Mouse (Mus musculus): Measurements from ENCODE around the gene Bdkrb2. TPM values are rescaled to one million over a fixed set of nuclear protein-coding genes. Genes with fewer than 3 reads are reported as not detected.
A peak's percentile ranks its signal among the peaks of the same experiment; 100 is the strongest.

Bdkrb2 gene
- polyA plus RNA-seq, 1 experiment from 2014 or later: 3.8 TPM

DNA sequence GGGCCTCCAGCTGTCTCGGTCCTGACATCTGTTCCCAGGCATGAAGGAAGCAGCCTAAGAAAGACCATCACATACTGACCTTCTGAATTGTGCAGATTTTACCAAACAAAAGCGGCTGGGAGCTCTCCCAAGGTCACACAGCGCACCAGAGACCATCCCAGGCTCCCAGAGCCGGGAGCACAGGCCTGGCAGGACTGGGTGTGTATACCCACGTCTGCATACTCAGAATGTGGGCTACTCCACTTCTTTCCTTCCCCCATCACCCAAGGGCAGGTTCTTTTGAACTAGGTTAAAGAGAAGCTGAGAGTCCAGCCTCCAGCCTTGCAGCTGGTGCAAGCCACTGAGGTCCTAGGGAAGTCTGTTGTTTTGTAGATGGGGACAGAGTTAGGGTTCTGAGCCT lies 36.1 kb downstream of the Bdkrb2 start:
- Histone ChIP-seq H3K27ac (no peak overlapping the region), H3K4me1 (0 out of 2 replicates have a peak, but pooled peaks cover 2% of the 10 kb centered on the region), H3K9me3 (no peaks in the 10 kb centered on the region), H3K36me3 (no peaks in the 10 kb centered on the region), H3K4me3 (no peak overlapping the region), H3K27me3 (no peaks in the 10 kb centered on the region), H3K9ac (no peak overlapping the region), H3K4me2 (no peak overlapping the region)
- ATAC-seq (ENCODE audit: insufficient number of reproducible peaks, low FRiP score, low TSS enrichment, low read depth): no peak
- 61% methylated on average over 5 of the region's 5 CpGs for WGBS

DNA sequence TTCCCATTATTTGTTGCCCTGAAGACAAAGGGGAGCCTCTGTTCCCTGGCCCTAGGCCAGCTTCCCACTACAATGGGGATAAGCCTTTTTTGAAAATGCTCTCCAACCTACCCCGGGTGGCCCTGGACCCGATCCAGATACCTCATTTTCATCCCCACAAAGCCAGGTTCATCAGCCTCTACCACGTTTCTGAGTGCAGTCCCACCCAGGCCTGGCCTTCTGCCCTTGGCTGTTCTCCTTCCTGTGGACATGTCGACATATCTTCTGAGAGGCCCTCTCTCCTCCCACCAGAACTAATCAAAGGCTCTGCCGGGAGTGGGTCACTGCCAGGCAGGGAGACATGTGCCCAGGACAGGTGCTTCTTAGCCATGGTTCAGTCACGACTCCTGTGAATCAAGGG lies 38.6 kb downstream of the Bdkrb2 start:
- Histone ChIP-seq H3K36me3 (no peaks in the 10 kb centered on the region), H3K9ac (no peak overlapping the region), H3K4me1 (peaks cover 7% of the 10 kb centered on the region; the same call in 1 of the 2 replicates), H3K27me3 (no peaks in the 10 kb centered on the region), H3K4me2 (no peak overlapping the region), H3K9me3 (no peaks in the 10 kb centered on the region), H3K4me3 (no peak overlapping the region), H3K27ac (no peak overlapping the region)
- no peak for ATAC-seq (ENCODE audit: insufficient number of reproducible peaks, low FRiP score, low TSS enrichment, low read depth)
- 68% methylated on average over 6 of the region's 6 CpGs for WGBS

DNA sequence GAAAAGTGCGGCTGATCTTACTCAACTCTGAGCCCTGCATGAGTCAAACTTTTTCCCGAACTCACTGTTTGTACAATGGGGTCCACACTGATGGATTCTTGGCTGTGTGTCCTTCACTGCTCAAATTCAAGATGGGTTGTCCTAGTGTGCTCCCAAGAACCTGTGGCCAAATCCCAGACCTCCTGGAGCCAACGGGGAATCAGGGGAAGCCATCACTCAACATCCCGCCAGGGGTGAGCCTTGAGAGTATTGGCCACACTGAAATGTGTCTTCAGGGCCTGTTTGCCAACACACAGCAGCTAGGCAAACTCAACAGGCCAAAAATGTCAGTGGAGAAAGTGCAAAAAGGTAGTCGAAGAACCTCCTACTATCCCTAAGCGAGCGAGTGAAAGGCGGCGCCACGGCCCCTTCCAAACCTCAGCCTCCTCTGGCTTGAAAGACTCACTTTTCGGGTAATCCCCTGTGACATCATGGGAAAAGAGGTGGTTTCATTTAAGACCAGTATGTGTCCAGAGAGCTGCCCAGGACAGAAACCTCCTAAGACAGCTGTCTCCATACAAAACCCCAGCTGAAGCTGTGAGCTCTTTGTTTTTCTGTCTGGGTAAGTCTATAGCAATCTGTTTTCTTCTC lies 39.7 kb downstream of the Bdkrb2 start, which contains the start of gene Bdkrb1:
Gene Bdkrb1 (plus strand): TSS at position 505 of the 630 bp plus-strand sequence.
- no peak for ATAC-seq (ENCODE audit: insufficient number of reproducible peaks, low FRiP score, low TSS enrichment, low read depth)
- Histone ChIP-seq H3K4me2 (no peak within 1 kb of the TSS), H3K4me3 (no peak within 1 kb of the TSS), H3K27ac (no peak within 1 kb of the TSS), H3K4me1 (peaks cover 7% of the 10 kb centered on the region; the same call in 1 of the 2 replicates), H3K9ac (no peak within 1 kb of the TSS), H3K27me3 (no peaks in the 10 kb centered on the region), H3K36me3 (no peaks in the 10 kb centered on the region), H3K9me3 (no peaks in the 10 kb centered on the region)
- 87% methylated on average over 11 of the region's 11 CpGs for WGBS

DNA sequence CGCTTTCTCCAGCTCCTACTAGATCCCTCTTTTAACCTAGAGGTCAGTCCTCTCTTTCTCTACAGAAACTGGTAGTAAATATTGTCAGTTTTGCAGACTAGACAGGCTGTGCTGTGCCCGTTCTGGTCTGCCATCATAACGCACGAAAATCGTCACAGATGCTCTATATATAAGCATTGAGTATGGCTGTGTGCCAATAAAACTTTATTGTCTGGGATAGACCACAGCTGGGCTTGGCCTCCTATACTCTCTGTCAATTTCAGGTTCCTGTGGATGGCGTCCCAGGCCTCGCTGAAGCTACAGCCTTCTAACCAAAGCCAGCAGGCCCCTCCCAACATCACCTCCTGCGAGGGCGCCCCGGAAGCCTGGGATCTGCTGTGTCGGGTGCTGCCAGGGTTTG lies 40.9 kb downstream of the Bdkrb2 start:
- 0 out of 2 replicates have a peak, but pooled peaks cover 3% of the 10 kb centered on the region for H3K36me3 ChIP-seq
- H3K9ac ChIP-seq: no peak overlapping the region
- 74% methylated on average over 11 of the region's 11 CpGs for WGBS
- no peaks in the 10 kb centered on the region for H3K9me3 ChIP-seq
- H3K4me3 ChIP-seq: no peak overlapping the region
- ATAC-seq (ENCODE audit: insufficient number of reproducible peaks, low FRiP score, low TSS enrichment, low read depth): no peak
- H3K27ac ChIP-seq: no peak overlapping the region
- no peaks in the 10 kb centered on the region for H3K27me3 ChIP-seq
- H3K4me2 ChIP-seq: no peak overlapping the region
- H3K4me1 ChIP-seq: peaks cover 7% of the 10 kb centered on the region; the same call in 1 of the 2 replicates

DNA sequence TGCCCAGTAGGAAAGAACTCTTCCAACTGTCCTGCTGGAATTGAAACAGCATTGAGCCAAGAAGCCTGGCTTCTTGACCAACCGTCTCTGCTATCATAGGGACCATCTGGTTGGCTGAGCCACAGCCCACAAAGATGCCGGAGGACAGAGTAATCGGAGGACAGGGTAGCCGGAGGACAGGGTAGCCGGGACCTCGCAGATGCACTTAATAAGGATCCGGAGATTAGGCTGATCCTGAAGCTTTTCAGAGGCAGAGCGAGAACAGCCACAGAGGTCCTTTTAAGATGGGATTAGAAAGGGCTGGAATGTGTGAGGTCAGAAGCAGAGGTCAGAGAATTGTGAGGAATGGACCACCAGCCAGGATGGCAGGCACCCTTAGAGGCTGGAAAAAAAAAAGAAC lies 42.2 kb downstream of the Bdkrb2 start:
- no peak overlapping the region for H3K4me2 ChIP-seq
- H3K9me3 ChIP-seq: no peaks in the 10 kb centered on the region
- H3K36me3 ChIP-seq: 0 out of 2 replicates have a peak, but pooled peaks cover 3% of the 10 kb centered on the region
- H3K4me3 ChIP-seq: no peak overlapping the region
- no peak for ATAC-seq (ENCODE audit: insufficient number of reproducible peaks, low FRiP score, low TSS enrichment, low read depth)
- H3K27ac ChIP-seq: no peak overlapping the region
- 42% methylated on average over 8 of the region's 8 CpGs for WGBS
- no peaks in the 10 kb centered on the region for H3K27me3 ChIP-seq
- peaks cover 7% of the 10 kb centered on the region; the same call in 1 of the 2 replicates for H3K4me1 ChIP-seq
- H3K9ac ChIP-seq: no peak overlapping the region

DNA sequence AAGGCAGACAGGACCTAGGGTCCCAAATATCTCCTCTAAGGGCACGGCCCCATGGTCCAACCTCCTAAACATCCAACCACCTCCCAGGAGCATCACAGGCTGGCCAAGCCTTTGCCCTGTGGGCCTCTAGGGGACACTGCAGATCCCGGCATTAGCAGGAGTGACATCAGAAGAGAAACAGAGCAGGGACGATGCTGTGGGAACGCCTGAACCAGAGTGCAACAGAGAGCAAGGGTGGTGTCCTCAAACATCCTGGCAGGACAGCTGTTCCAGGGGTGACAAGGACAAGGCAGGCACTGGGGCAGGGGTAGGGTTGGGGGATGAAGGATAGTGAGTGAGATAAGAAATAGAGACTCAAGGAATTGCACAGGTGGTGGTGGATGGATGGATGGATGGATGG lies 43.9 kb downstream of the Bdkrb2 start:
- no peak overlapping the region for H3K4me2 ChIP-seq
- H3K27ac ChIP-seq: no peak overlapping the region

DNA sequence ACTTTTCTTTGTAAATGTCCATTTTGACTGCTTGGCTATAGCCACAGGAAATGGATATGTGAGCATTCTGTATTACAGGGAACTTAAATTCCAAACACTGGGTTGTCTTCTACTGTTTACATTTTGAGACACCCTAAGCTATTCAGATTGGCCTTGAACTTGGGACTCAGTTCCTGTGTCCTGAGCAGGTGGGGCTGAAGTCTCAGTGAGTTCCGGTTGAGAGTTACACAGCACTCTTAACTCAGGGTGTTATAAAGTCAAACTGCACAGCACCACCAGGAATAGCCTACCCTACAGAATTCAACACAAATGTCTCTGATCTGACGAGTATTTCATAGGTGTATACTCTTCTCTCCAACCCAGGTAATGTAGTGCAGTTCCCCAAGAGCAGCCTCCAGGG lies 48.0 kb downstream of the Bdkrb2 start:
- no peak for ATAC-seq (ENCODE audit: insufficient number of reproducible peaks, low FRiP score, low TSS enrichment, low read depth)

More for the DNA sequence above, 43.9 kb downstream of the Bdkrb2 start:
- 64% methylated on average over 4 of the region's 4 CpGs for WGBS
- ATAC-seq (ENCODE audit: insufficient number of reproducible peaks, low FRiP score, low TSS enrichment, low read depth): no peak
- H3K4me3 ChIP-seq: no peak overlapping the region
- H3K9me3 ChIP-seq: no peaks in the 10 kb centered on the region
- no peak overlapping the region for H3K9ac ChIP-seq
- 0 out of 2 replicates have a peak, but pooled peaks cover 3% of the 10 kb centered on the region for H3K36me3 ChIP-seq
- H3K4me1 ChIP-seq: peaks cover 7% of the 10 kb centered on the region; the same call in 1 of the 2 replicates
- H3K27me3 ChIP-seq: no peaks in the 10 kb centered on the region

DNA sequence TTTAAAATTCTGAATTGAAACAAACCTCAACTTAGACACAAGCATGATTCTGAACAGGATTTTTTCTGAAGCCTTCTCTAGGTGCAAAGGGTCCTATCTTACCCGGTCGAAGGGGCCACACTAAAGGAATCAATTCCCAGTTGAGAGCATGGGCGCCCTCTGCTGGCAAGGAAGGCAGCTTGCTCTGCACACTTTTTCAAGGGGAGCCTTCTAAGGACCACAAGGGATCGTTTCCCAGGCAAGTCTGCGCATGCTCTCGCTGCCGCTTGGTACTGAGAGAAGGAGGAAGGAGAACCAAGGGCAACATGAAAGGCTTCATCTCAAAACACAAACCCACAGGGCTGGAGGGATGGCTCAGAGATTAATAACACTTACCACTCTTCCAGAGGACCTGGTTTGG lies 48.7 kb downstream of the Bdkrb2 start:
- H3K4me2 ChIP-seq: no peak overlapping the region
- no peak overlapping the region for H3K27ac ChIP-seq
- H3K4me1 ChIP-seq: no peaks in the 10 kb centered on the region
- no peak overlapping the region for H3K9ac ChIP-seq
- WGBS: 15% methylated on average over 7 of the region's 7 CpGs
- H3K27me3 ChIP-seq: no peaks in the 10 kb centered on the region
- peaks cover 24% of the 10 kb centered on the region for H3K36me3 ChIP-seq
- no peak for ATAC-seq (ENCODE audit: insufficient number of reproducible peaks, low FRiP score, low TSS enrichment, low read depth)
- H3K4me3 ChIP-seq: no peak overlapping the region
- H3K9me3 ChIP-seq: no peaks in the 10 kb centered on the region

More for the DNA sequence above, 48.0 kb downstream of the Bdkrb2 start:
- no peak overlapping the region for H3K27ac ChIP-seq
- H3K4me2 ChIP-seq: no peak overlapping the region
- WGBS: 90% methylated on average over 2 of the region's 2 CpGs
- 0 out of 2 replicates have a peak, but pooled peaks cover under 1% of the 10 kb centered on the region for H3K4me1 ChIP-seq
- peaks cover 17% of the 10 kb centered on the region for H3K36me3 ChIP-seq
- no peaks in the 10 kb centered on the region for H3K9me3 ChIP-seq
- no peaks in the 10 kb centered on the region for H3K27me3 ChIP-seq
- H3K4me3 ChIP-seq: no peak overlapping the region
- H3K9ac ChIP-seq: no peak overlapping the region

DNA sequence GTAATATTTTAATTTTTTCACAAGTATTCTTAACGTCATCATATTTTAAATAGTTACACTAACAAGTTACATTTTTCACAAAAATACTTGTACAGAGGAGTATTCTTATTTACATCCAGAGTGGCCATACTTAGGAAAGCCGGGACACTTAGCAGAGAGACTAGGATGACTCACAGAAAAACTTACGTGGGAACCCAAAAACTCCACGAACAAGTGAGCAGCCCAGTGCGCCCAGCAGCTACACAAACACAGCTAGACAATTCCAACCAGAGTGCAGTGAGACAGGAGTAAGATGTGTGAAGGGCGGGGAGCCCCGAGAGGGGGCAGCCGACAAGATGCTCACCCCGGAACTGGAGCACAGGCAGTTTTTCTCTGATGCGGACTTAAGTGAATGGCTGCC lies 50.5 kb downstream of the Bdkrb2 start:
- Histone ChIP-seq H3K36me3 (peaks cover 39% of the 10 kb centered on the region), H3K27me3 (no peaks in the 10 kb centered on the region), H3K9ac (no peak overlapping the region), H3K9me3 (no peaks in the 10 kb centered on the region), H3K27ac (no peak overlapping the region), H3K4me3 (no peak overlapping the region), H3K4me1 (no peaks in the 10 kb centered on the region), H3K4me2 (no peak overlapping the region)
- WGBS: 86% methylated on average over 10 of the region's 10 CpGs
- ATAC-seq (ENCODE audit: insufficient number of reproducible peaks, low FRiP score, low TSS enrichment, low read depth): no peak

DNA sequence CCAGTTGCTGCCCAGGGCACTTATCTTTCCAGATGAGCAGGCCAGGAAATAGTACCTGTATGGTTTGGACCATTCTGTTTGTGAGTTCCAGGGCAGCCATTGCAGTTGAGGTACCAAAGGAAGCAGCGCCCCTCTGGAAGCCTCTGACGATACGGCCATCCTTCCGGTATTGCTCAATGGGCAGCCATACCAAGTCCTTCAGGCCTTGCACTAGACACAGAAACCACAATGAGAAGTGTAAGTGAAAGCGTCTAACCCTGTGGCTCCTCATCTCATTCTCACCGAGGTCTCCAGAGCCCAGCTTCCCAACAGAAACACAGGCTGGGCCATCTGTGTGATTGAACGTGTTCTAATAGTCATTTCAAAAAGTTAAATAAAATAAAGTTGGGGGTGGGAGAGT lies 59.0 kb downstream of the Bdkrb2 start:
- Histone ChIP-seq H3K36me3 (peaks cover 73% of the 10 kb centered on the region), H3K4me3 (no peak overlapping the region), H3K4me2 (no peak overlapping the region), H3K4me1 (peaks cover 11% of the 10 kb centered on the region; the same call in 1 of the 2 replicates), H3K27ac (no peak overlapping the region), H3K9me3 (no peaks in the 10 kb centered on the region), H3K27me3 (no peaks in the 10 kb centered on the region), H3K9ac (no peak overlapping the region)
- ATAC-seq (ENCODE audit: insufficient number of reproducible peaks, low FRiP score, low TSS enrichment, low read depth): no peak
- WGBS: 92% methylated on average over 7 of the region's 7 CpGs

DNA sequence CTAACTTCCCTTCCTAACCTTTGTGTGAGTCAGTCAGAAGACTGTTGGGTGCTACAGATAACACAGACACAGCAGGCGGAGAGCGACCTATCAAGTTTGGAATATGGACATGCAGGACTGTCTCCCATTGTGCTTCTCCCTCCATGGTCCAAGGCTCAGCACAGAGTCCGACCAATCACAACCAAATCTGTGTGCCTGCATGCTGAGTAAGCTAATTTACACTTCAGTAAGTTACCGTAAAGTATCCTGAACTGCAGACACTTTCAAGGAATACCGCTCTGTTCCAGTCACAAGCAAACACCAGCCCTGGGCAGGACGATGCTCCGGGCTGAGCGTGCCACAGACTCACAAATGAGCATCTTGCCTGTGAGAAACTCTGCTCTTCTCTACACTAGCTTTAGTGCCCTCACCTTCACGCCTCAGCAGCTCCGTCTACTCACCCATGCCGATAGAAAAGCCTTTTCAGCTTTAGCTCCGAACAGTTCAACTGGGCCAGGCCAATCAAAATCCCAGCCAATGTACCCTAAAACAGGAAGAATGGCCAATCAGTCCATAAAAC lies 60.0 kb downstream of the Bdkrb2 start:
- H3K27me3 ChIP-seq: no peaks in the 10 kb centered on the region
- no peaks in the 10 kb centered on the region for H3K9me3 ChIP-seq
- H3K27ac ChIP-seq: no peak overlapping the region
- WGBS: 92% methylated on average over 12 of the region's 12 CpGs
- H3K4me3 ChIP-seq: no peak overlapping the region
- ATAC-seq (ENCODE audit: insufficient number of reproducible peaks, low FRiP score, low TSS enrichment, low read depth): no peak
- peaks cover 11% of the 10 kb centered on the region; the same call in 1 of the 2 replicates for H3K4me1 ChIP-seq
- peaks cover 72% of the 10 kb centered on the region for H3K36me3 ChIP-seq
- H3K9ac ChIP-seq: no peak overlapping the region
- H3K4me2 ChIP-seq: no peak overlapping the region

DNA sequence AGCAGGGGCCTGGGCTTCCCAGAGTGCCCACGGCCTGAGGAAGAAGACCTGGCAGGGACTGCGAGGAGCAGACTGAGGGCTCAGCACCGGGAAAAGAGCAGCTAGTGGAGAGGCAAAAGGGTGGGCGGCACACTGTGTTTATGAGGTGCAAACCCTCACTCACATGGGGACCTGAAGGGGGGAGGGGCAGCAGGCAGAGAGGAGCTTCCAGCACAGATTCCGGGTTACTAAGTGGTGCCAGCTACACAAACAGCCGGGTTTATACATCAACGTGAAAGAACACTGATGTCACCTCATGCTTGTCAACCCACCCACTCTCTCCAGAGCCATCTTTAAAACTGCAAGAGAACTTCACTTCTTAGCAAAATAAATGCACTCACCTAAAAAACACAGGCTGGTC lies 62.8 kb downstream of the Bdkrb2 start:
- peak; percentile 48; the same call in 1 of the 2 replicates for ATAC-seq (ENCODE audit: insufficient number of reproducible peaks, low FRiP score, low TSS enrichment, low read depth)
- Histone ChIP-seq H3K4me1 (peaks cover 11% of the 10 kb centered on the region; the same call in 1 of the 2 replicates), H3K4me2 (no peak overlapping the region), H3K9ac (no peak overlapping the region), H3K27ac (no peak overlapping the region), H3K36me3 (peaks cover 60% of the 10 kb centered on the region), H3K27me3 (no peaks in the 10 kb centered on the region), H3K9me3 (no peaks in the 10 kb centered on the region), H3K4me3 (no peak overlapping the region)
- WGBS: 27% methylated on average over 7 of the region's 7 CpGs

Data from limb, embryonic 15.5 days (tissue).